Mouse (Mus musculus): Measurements from ENCODE around the gene Hepacam. TPM values are rescaled to one million over a fixed set of nuclear protein-coding genes. Genes with fewer than 3 reads are reported as not detected.

Hepacam gene
- polyA plus RNA-seq, 1 experiment from 2014 or later: not detected

GRCm38 (mm10) chr9:37400585-37400984 lies 33.4 kb downstream of the Hepacam start:
- Histone ChIP-seq H3K9ac (ENCODE audit: low read length) (no peak overlapping the region), H3K27ac (ENCODE audit: low read depth, low read length) (no peak overlapping the region), H3K4me1 (ENCODE audit: control insufficient read depth, insufficient read depth, low read length) (no peaks in the 10 kb centered on the region), H3K4me3 (ENCODE audit: low read depth, low read length) (no peak overlapping the region), H3K36me3 (ENCODE audit: control insufficient read depth, insufficient read depth, low read length) (no peaks in the 10 kb centered on the region), H3K4me2 (ENCODE audit: low read depth) (no peak overlapping the region), H3K9me3 (ENCODE audit: control insufficient read depth, low read length) (no peaks in the 10 kb centered on the region), H3K27me3 (ENCODE audit: control insufficient read depth, insufficient read depth, low read length) (no peaks in the 10 kb centered on the region)
- ATAC-seq (ENCODE audit: insufficient read depth, low FRiP score, low TSS enrichment): no peak
- WGBS: 67% methylated on average over 2 of the region's 2 CpGs
- DNase-seq (ENCODE audit: low spot score): no peak

- Histone ChIP-seq H3K27me3 (ENCODE audit: control insufficient read depth, insufficient read depth, low read length) (no peaks in the 10 kb centered on the region), H3K4me2 (ENCODE audit: low read depth) (no peak within 1 kb of the TSS), H3K36me3 (ENCODE audit: control insufficient read depth, insufficient read depth, low read length) (no peaks in the 10 kb centered on the region), H3K4me1 (ENCODE audit: control insufficient read depth, insufficient read depth, low read length) (no peaks in the 10 kb centered on the region), H3K4me3 (ENCODE audit: low read depth, low read length) (no peak within 1 kb of the TSS), H3K9ac (ENCODE audit: low read length) (no peak within 1 kb of the TSS), H3K9me3 (ENCODE audit: control insufficient read depth, low read length) (no peaks in the 10 kb centered on the region), H3K27ac (ENCODE audit: low read depth, low read length) (no peak within 1 kb of the TSS)
- 18% methylated on average over 7 of the region's 7 CpGs for WGBS
- no peak for DNase-seq (ENCODE audit: low spot score)
- ATAC-seq (ENCODE audit: insufficient read depth, low FRiP score, low TSS enrichment): no peak
These were observed 34.7 kb downstream of the Hepacam start, which contains the start of gene Robo4 for GRCm38 (mm10) chr9:37401802-37402201. Gene Robo4, plus strand, starts transcription at chr9:37401897.

- DNase-seq (ENCODE audit: low spot score) (no peak), ATAC-seq (ENCODE audit: insufficient read depth, low FRiP score, low TSS enrichment) (no peak)
- H3K9me3 ChIP-seq (ENCODE audit: control insufficient read depth, low read length): no peaks in the 10 kb centered on the region
- H3K4me3 ChIP-seq (ENCODE audit: low read depth, low read length): no peak overlapping the region
- 88% methylated on average over 7 of the region's 7 CpGs for WGBS
- H3K27me3 ChIP-seq (ENCODE audit: control insufficient read depth, insufficient read depth, low read length): no peaks in the 10 kb centered on the region
- no peak overlapping the region for H3K27ac ChIP-seq (ENCODE audit: low read depth, low read length)
- no peak overlapping the region for H3K4me2 ChIP-seq (ENCODE audit: low read depth)
- no peaks in the 10 kb centered on the region for H3K4me1 ChIP-seq (ENCODE audit: control insufficient read depth, insufficient read depth, low read length)
- no peaks in the 10 kb centered on the region for H3K36me3 ChIP-seq (ENCODE audit: control insufficient read depth, insufficient read depth, low read length)
- H3K9ac ChIP-seq (ENCODE audit: low read length): no peak overlapping the region
These were observed 35.4 kb downstream of the Hepacam start for GRCm38 (mm10) chr9:37402501-37402900.

- no peak for ATAC-seq (ENCODE audit: insufficient read depth, low FRiP score, low TSS enrichment)
- Histone ChIP-seq H3K9ac (ENCODE audit: low read length) (no peak overlapping the region), H3K4me2 (ENCODE audit: low read depth) (no peak overlapping the region), H3K4me3 (ENCODE audit: low read depth, low read length) (no peak overlapping the region), H3K27ac (ENCODE audit: low read depth, low read length) (no peak overlapping the region), H3K27me3 (ENCODE audit: control insufficient read depth, insufficient read depth, low read length) (no peaks in the 10 kb centered on the region), H3K4me1 (ENCODE audit: control insufficient read depth, insufficient read depth, low read length) (no peaks in the 10 kb centered on the region), H3K36me3 (ENCODE audit: control insufficient read depth, insufficient read depth, low read length) (no peaks in the 10 kb centered on the region), H3K9me3 (ENCODE audit: control insufficient read depth, low read length) (no peaks in the 10 kb centered on the region)
- 82% methylated on average over 7 of the region's 7 CpGs for WGBS
- no peak for DNase-seq (ENCODE audit: low spot score)
These were observed 35.9 kb downstream of the Hepacam start for GRCm38 (mm10) chr9:37403011-37403410.

- Histone ChIP-seq H3K4me3 (ENCODE audit: low read depth, low read length) (no peak overlapping the region), H3K4me2 (ENCODE audit: low read depth) (no peak overlapping the region), H3K9me3 (ENCODE audit: control insufficient read depth, low read length) (no peaks in the 10 kb centered on the region), H3K36me3 (ENCODE audit: control insufficient read depth, insufficient read depth, low read length) (no peaks in the 10 kb centered on the region), H3K27me3 (ENCODE audit: control insufficient read depth, insufficient read depth, low read length) (no peaks in the 10 kb centered on the region), H3K27ac (ENCODE audit: low read depth, low read length) (no peak overlapping the region), H3K4me1 (ENCODE audit: control insufficient read depth, insufficient read depth, low read length) (no peaks in the 10 kb centered on the region), H3K9ac (ENCODE audit: low read length) (no peak overlapping the region)
- WGBS: 0% methylated on average over 1 of the region's 1 CpGs
- ATAC-seq (ENCODE audit: insufficient read depth, low FRiP score, low TSS enrichment) (peak; percentile 36; the same call in 1 of the 2 replicates), DNase-seq (ENCODE audit: low spot score) (no peak)
These were observed 39.2 kb downstream of the Hepacam start for GRCm38 (mm10) chr9:37406372-37406771.

- H3K36me3 ChIP-seq (ENCODE audit: control insufficient read depth, insufficient read depth, low read length): no peaks in the 10 kb centered on the region
- H3K4me3 ChIP-seq (ENCODE audit: low read depth, low read length): no peak overlapping the region
- peak overlapping the region; percentile 9 for H3K4me2 ChIP-seq (ENCODE audit: low read depth)
- H3K27ac ChIP-seq (ENCODE audit: low read depth, low read length): no peak overlapping the region
- H3K9me3 ChIP-seq (ENCODE audit: control insufficient read depth, low read length): no peaks in the 10 kb centered on the region
- DNase-seq (ENCODE audit: low spot score) (peak; percentile 50), ATAC-seq (ENCODE audit: insufficient read depth, low FRiP score, low TSS enrichment) (no peak)
- WGBS: 13% methylated on average over 19 of the region's 19 CpGs
- H3K27me3 ChIP-seq (ENCODE audit: control insufficient read depth, insufficient read depth, low read length): no peaks in the 10 kb centered on the region
- no peaks in the 10 kb centered on the region for H3K4me1 ChIP-seq (ENCODE audit: control insufficient read depth, insufficient read depth, low read length)
- no peak overlapping the region for H3K9ac ChIP-seq (ENCODE audit: low read length)
These were observed 40.8 kb downstream of the Hepacam start for GRCm38 (mm10) chr9:37407850-37408502.

GRCm38 (mm10) chr9:37409698-37410445 lies 42.7 kb downstream of the Hepacam start:
- H3K4me1 ChIP-seq (ENCODE audit: control insufficient read depth, insufficient read depth, low read length): no peaks in the 10 kb centered on the region
- H3K27ac ChIP-seq (ENCODE audit: low read depth, low read length): no peak overlapping the region
- no peak overlapping the region for H3K4me3 ChIP-seq (ENCODE audit: low read depth, low read length)
- H3K27me3 ChIP-seq (ENCODE audit: control insufficient read depth, insufficient read depth, low read length): no peaks in the 10 kb centered on the region
- 84% methylated on average over 8 of the region's 8 CpGs for WGBS
- no peak for DNase-seq (ENCODE audit: low spot score)
- no peak overlapping the region for H3K9ac ChIP-seq (ENCODE audit: low read length)
- H3K36me3 ChIP-seq (ENCODE audit: control insufficient read depth, insufficient read depth, low read length): no peaks in the 10 kb centered on the region
- no peaks in the 10 kb centered on the region for H3K9me3 ChIP-seq (ENCODE audit: control insufficient read depth, low read length)
- ATAC-seq (ENCODE audit: insufficient read depth, low FRiP score, low TSS enrichment): no peak
- no peak overlapping the region for H3K4me2 ChIP-seq (ENCODE audit: low read depth)

- 52% methylated on average over 3 of the region's 3 CpGs for WGBS
- H3K9ac ChIP-seq (ENCODE audit: low read length): no peak overlapping the region
- ATAC-seq (ENCODE audit: insufficient read depth, low FRiP score, low TSS enrichment): no peak
- no peaks in the 10 kb centered on the region for H3K36me3 ChIP-seq (ENCODE audit: control insufficient read depth, insufficient read depth, low read length)
- H3K4me2 ChIP-seq (ENCODE audit: low read depth): no peak overlapping the region
- no peaks in the 10 kb centered on the region for H3K27me3 ChIP-seq (ENCODE audit: control insufficient read depth, insufficient read depth, low read length)
- H3K27ac ChIP-seq (ENCODE audit: low read depth, low read length): no peak overlapping the region
- no peaks in the 10 kb centered on the region for H3K9me3 ChIP-seq (ENCODE audit: control insufficient read depth, low read length)
- no peaks in the 10 kb centered on the region for H3K4me1 ChIP-seq (ENCODE audit: control insufficient read depth, insufficient read depth, low read length)
- no peak for DNase-seq (ENCODE audit: low spot score)
- H3K4me3 ChIP-seq (ENCODE audit: low read depth, low read length): no peak overlapping the region
These were observed 45.8 kb downstream of the Hepacam start for GRCm38 (mm10) chr9:37412989-37413388.

- Histone ChIP-seq H3K9ac (ENCODE audit: low read length) (no peak overlapping the region), H3K4me3 (ENCODE audit: low read depth, low read length) (no peak overlapping the region), H3K36me3 (ENCODE audit: control insufficient read depth, insufficient read depth, low read length) (no peaks in the 10 kb centered on the region), H3K9me3 (ENCODE audit: control insufficient read depth, low read length) (no peaks in the 10 kb centered on the region), H3K4me1 (ENCODE audit: control insufficient read depth, insufficient read depth, low read length) (no peaks in the 10 kb centered on the region), H3K27me3 (ENCODE audit: control insufficient read depth, insufficient read depth, low read length) (no peaks in the 10 kb centered on the region), H3K4me2 (ENCODE audit: low read depth) (no peak overlapping the region), H3K27ac (ENCODE audit: low read depth, low read length) (no peak overlapping the region)
- ATAC-seq (ENCODE audit: insufficient read depth, low FRiP score, low TSS enrichment): no peak
- DNase-seq (ENCODE audit: low spot score): no peak
- 76% methylated on average over 3 of the region's 3 CpGs for WGBS
These were observed 47.5 kb downstream of the Hepacam start for GRCm38 (mm10) chr9:37414666-37415065.
